Mouse (Mus musculus): Measurements from ENCODE around the gene Psmb4. TPM values are rescaled to one million over a fixed set of nuclear protein-coding genes. Genes with fewer than 3 reads are reported as not detected.
"Not testable (repeated sequence)": the region's sequence is repeated elsewhere in the genome, so short reads cannot be mapped to it uniquely, and the experiment has no call there.

Gene Psmb4
- polyA plus RNA-seq, 2 experiments, result 157 to 190 TPM

GRCm38 (mm10) chr3:94904759-94905158 is 18.0 kb upstream of the Psmb4 start:
- H3K4me2 ChIP-seq (ENCODE audit: low read depth); H3K9ac ChIP-seq (replicated peaks); DNase-seq (ENCODE audit: low read depth in 3 of 3, low spot score in 3 of 3); H3K9me3 ChIP-seq (ENCODE audit: control insufficient read depth, low read length); H3K27ac ChIP-seq; H3K36me3 ChIP-seq (replicated peaks; ENCODE audit: control insufficient read depth, insufficient read depth, low read depth); H3K27me3 ChIP-seq (ENCODE audit: control insufficient read depth, insufficient read depth, low read length); H3K4me3 ChIP-seq (ENCODE audit: insufficient read depth in 1 of 2, low read depth in 2 of 2, low read length in 2 of 2); ATAC-seq (ENCODE audit: insufficient read depth): not testable (repeated sequence)
- H3K4me1 ChIP-seq (replicated peaks; ENCODE audit: control insufficient read depth in 2 of 2, insufficient read depth in 2 of 2, low read length in 1 of 2), result peaks cover 5 to 12% of the 10 kb centered on the region in 2 experiments; a peak in 3 of 4 replicates
- peak; percentile 47 for TF ChIP-seq CTCF (IDR thresholded peaks at IDR 0.05; ENCODE audit: low read depth)
- 48% methylated on average over 3 of the region's 3 CpGs for WGBS (ENCODE audit: insufficient replicate concordance)

GRCm38 (mm10) chr3:94902747-94903146 is 16.0 kb upstream of the Psmb4 start:
- H3K27me3 ChIP-seq (ENCODE audit: control insufficient read depth, insufficient read depth, low read length), result no peaks in the 10 kb centered on the region
- no peak overlapping the region for H3K4me2 ChIP-seq (ENCODE audit: low read depth)
- H3K27ac ChIP-seq, result no peak overlapping the region
- ATAC-seq (ENCODE audit: insufficient read depth) (no peak), DNase-seq (ENCODE audit: low read depth in 3 of 3, low spot score in 3 of 3) (peak in 2 of 3 experiments; percentile 28 to 44)
- no peak overlapping the region for H3K4me3 ChIP-seq (ENCODE audit: insufficient read depth in 1 of 2, low read depth in 2 of 2, low read length in 2 of 2)
- 23% methylated on average over 7 of the region's 7 CpGs for WGBS (ENCODE audit: insufficient replicate concordance)
- no peak overlapping the region for H3K9ac ChIP-seq (replicated peaks)
- H3K4me1 ChIP-seq (replicated peaks; ENCODE audit: control insufficient read depth in 2 of 2, insufficient read depth in 2 of 2, low read length in 1 of 2), result peaks cover 5 to 12% of the 10 kb centered on the region in 2 experiments; a peak in 3 of 4 replicates
- H3K9me3 ChIP-seq (ENCODE audit: control insufficient read depth, low read length), result no peaks in the 10 kb centered on the region
- H3K36me3 ChIP-seq (replicated peaks; ENCODE audit: control insufficient read depth, insufficient read depth, low read depth), result no peaks in the 10 kb centered on the region
- TF ChIP-seq CTCF (IDR thresholded peaks at IDR 0.05; ENCODE audit: low read depth) (peak; percentile 74), EP300 (IDR thresholded peaks at IDR 0.05; ENCODE audit: low read depth) (no peak)

GRCm38 (mm10) chr3:94894076-94894475 is 7.3 kb upstream of the Psmb4 start:
- Histone ChIP-seq H3K9me3 (ENCODE audit: control insufficient read depth, low read length) (no peaks in the 10 kb centered on the region), H3K4me1 (replicated peaks; ENCODE audit: control insufficient read depth in 2 of 2, insufficient read depth in 2 of 2, low read length in 1 of 2) (no peaks in the 10 kb centered on the region), H3K9ac (replicated peaks) (no peak overlapping the region), H3K27me3 (ENCODE audit: control insufficient read depth, insufficient read depth, low read length) (0 out of 2 replicates have a peak, but pooled peaks cover 3% of the 10 kb centered on the region), H3K4me3 (ENCODE audit: insufficient read depth in 1 of 2, low read depth in 2 of 2, low read length in 2 of 2) (no peak overlapping the region), H3K27ac (no peak overlapping the region), H3K4me2 (ENCODE audit: low read depth) (no peak overlapping the region), H3K36me3 (replicated peaks; ENCODE audit: control insufficient read depth, insufficient read depth, low read depth) (no peaks in the 10 kb centered on the region)
- ATAC-seq (ENCODE audit: insufficient read depth), result no peak
- no peak for DNase-seq (ENCODE audit: low read depth in 3 of 3, low spot score in 3 of 3)
- TF ChIP-seq EP300 (IDR thresholded peaks at IDR 0.05; ENCODE audit: low read depth), result no peak
- no peak for TF ChIP-seq CTCF (IDR thresholded peaks at IDR 0.05; ENCODE audit: low read depth)
- WGBS (ENCODE audit: insufficient replicate concordance), result 43% methylated on average over 3 of the region's 3 CpGs

GRCm38 (mm10) chr3:94888595-94888994 is 1.8 kb upstream of the Psmb4 start:
- Histone ChIP-seq H3K27me3 (ENCODE audit: control insufficient read depth, insufficient read depth, low read length) (no peaks in the 10 kb centered on the region), H3K9me3 (ENCODE audit: control insufficient read depth, low read length) (no peaks in the 10 kb centered on the region), H3K4me1 (replicated peaks; ENCODE audit: control insufficient read depth in 2 of 2, insufficient read depth in 2 of 2, low read length in 1 of 2) (peaks cover 11 to 12% of the 10 kb centered on the region in 2 experiments), H3K27ac (no peak overlapping the region), H3K36me3 (replicated peaks; ENCODE audit: control insufficient read depth, insufficient read depth, low read depth) (peaks cover 17% of the 10 kb centered on the region), H3K9ac (replicated peaks) (no peak overlapping the region), H3K4me3 (ENCODE audit: insufficient read depth in 1 of 2, low read depth in 2 of 2, low read length in 2 of 2) (no peak overlapping the region), H3K4me2 (ENCODE audit: low read depth) (no peak overlapping the region)
- TF ChIP-seq CTCF (IDR thresholded peaks at IDR 0.05; ENCODE audit: low read depth), result peak; percentile 64
- TF ChIP-seq EP300 (IDR thresholded peaks at IDR 0.05; ENCODE audit: low read depth), result no peak
- ATAC-seq (ENCODE audit: insufficient read depth) (no peak), DNase-seq (ENCODE audit: low read depth in 3 of 3, low spot score in 3 of 3) (peak; percentile 34 to 54 (median 45))

- DNase-seq (ENCODE audit: low read depth in 3 of 3, low spot score in 3 of 3), result no peak
- 84% methylated on average over 3 of the region's 3 CpGs for WGBS (ENCODE audit: insufficient replicate concordance)
- peaks cover 52% of the 10 kb centered on the region for H3K36me3 ChIP-seq (replicated peaks; ENCODE audit: control insufficient read depth, insufficient read depth, low read depth)
These were observed 4.2 kb downstream of the Psmb4 start for GRCm38 (mm10) chr3:94882579-94882978.

More at GRCm38 (mm10) chr3:94882579-94882978, 4.2 kb downstream of the Psmb4 start:
- Histone ChIP-seq H3K4me3 (ENCODE audit: insufficient read depth in 1 of 2, low read depth in 2 of 2, low read length in 2 of 2) (no peak overlapping the region), H3K4me2 (ENCODE audit: low read depth) (no peak overlapping the region), H3K4me1 (replicated peaks; ENCODE audit: control insufficient read depth in 2 of 2, insufficient read depth in 2 of 2, low read length in 1 of 2) (peaks cover 11 to 12% of the 10 kb centered on the region in 2 experiments), H3K27me3 (ENCODE audit: control insufficient read depth, insufficient read depth, low read length) (no peaks in the 10 kb centered on the region), H3K9ac (replicated peaks) (no peak overlapping the region), H3K27ac (no peak overlapping the region), H3K9me3 (ENCODE audit: control insufficient read depth, low read length) (no peaks in the 10 kb centered on the region)
- TF ChIP-seq EP300 (IDR thresholded peaks at IDR 0.05; ENCODE audit: low read depth) (no peak), CTCF (IDR thresholded peaks at IDR 0.05; ENCODE audit: low read depth) (no peak)
- no peak for ATAC-seq (ENCODE audit: insufficient read depth)
